Mouse (Mus musculus): ENCODE results near the gene Kdelr2. TPM values are rescaled to one million over a fixed set of nuclear protein-coding genes. Genes with fewer than 3 reads are reported as not detected.
A peak's percentile ranks its signal among the peaks of the same experiment; 100 is the strongest.

The Kdelr2 gene
- polyA plus RNA-seq, 1 experiment from 2014 or later: 451 TPM

DNA sequence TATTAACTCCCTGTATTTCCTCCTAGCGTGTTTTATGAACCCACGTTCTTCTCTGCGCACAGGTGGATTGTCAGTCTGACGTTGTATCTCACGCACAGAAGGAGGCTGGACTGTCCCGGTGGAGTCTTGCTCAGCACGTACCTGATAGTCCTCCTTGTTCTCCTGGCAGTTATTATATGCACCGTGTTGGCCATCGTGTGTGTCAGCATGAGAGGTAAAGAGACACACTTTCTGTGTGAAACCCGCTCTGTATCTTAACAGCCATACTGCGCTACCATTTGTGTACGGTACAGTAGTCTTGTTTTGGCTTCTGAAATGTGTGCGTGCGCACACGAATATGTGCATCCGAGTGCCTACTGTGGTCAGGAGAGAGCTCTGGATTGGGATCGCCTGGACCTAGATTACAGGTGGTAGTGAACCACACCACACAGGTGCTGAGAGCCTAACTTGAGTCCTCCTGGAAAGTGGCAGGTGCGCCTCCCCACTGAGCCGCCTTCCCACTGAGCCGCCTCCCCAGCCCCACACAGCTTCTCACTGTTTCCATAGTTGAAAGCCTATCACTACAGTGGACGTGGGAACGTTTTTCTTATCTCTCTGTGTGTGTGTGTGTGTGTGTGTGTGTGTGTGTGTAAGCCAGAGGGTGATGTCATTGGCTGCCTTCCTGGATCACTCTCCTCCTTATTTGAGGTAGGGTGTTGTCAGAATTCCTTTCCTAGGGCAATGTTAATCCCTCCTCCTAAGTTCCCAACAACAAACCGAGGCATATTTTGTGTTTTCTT is 63.4 kb downstream of the Kdelr2 start:
- 0 out of 2 replicates have a peak overlapping the region, but pooled peaks have one; percentile 35 for H3K4me2 ChIP-seq (replicated peaks; ENCODE audit: low read depth)
- H3K27ac ChIP-seq (ENCODE audit: low read depth, low read length): peak overlapping the region; percentile 46; the same call in 1 of the 2 replicates
- H3K36me3 ChIP-seq (ENCODE audit: control insufficient read depth, insufficient read depth): peaks cover 34% of the 10 kb centered on the region
- H3K9ac ChIP-seq (ENCODE audit: low read depth, low read length): no peak overlapping the region
- ATAC-seq: peak; percentile 81
- H3K27me3 ChIP-seq (replicated peaks; ENCODE audit: control insufficient read depth, insufficient read depth, low read length): no peaks in the 10 kb centered on the region
- WGBS: 65% methylated on average over 23 of the region's 23 CpGs
- peaks cover 7% of the 10 kb centered on the region; the same call in 1 of the 2 replicates for H3K4me1 ChIP-seq (replicated peaks; ENCODE audit: control insufficient read depth, insufficient read depth, low read length)
- H3K4me3 ChIP-seq (ENCODE audit: low read depth, low read length): no peak overlapping the region
- no peak for TF ChIP-seq CTCF (IDR thresholded peaks at IDR 0.05; ENCODE audit: low read depth)
- H3K9me3 ChIP-seq (ENCODE audit: control insufficient read depth): no peaks in the 10 kb centered on the region

- no peak overlapping the region for H3K9ac ChIP-seq (ENCODE audit: low read depth, low read length)
- H3K4me2 ChIP-seq (replicated peaks; ENCODE audit: low read depth): no peak overlapping the region
- H3K36me3 ChIP-seq (ENCODE audit: control insufficient read depth, insufficient read depth): peaks cover 36% of the 10 kb centered on the region
- H3K27me3 ChIP-seq (replicated peaks; ENCODE audit: control insufficient read depth, insufficient read depth, low read length): no peaks in the 10 kb centered on the region
- no peak for TF ChIP-seq CTCF (IDR thresholded peaks at IDR 0.05; ENCODE audit: low read depth)
- ATAC-seq: no peak
- H3K4me1 ChIP-seq (replicated peaks; ENCODE audit: control insufficient read depth, insufficient read depth, low read length): peaks cover 7% of the 10 kb centered on the region; the same call in 1 of the 2 replicates
- 87% methylated on average over 6 of the region's 6 CpGs for WGBS
- no peak overlapping the region for H3K4me3 ChIP-seq (ENCODE audit: low read depth, low read length)
- H3K27ac ChIP-seq (ENCODE audit: low read depth, low read length): 0 out of 2 replicates have a peak overlapping the region, but pooled peaks have one; percentile 9
- H3K9me3 ChIP-seq (ENCODE audit: control insufficient read depth): no peaks in the 10 kb centered on the region
Observed at GRCm38 (mm10) chr5:143467931-143468330, 64.3 kb downstream of the Kdelr2 start.

- ATAC-seq: no peak
- no peak overlapping the region for H3K27ac ChIP-seq (ENCODE audit: low read depth, low read length)
- H3K27me3 ChIP-seq (replicated peaks; ENCODE audit: control insufficient read depth, insufficient read depth, low read length): no peaks in the 10 kb centered on the region
- WGBS: 95% methylated on average over 8 of the region's 8 CpGs
- H3K4me2 ChIP-seq (replicated peaks; ENCODE audit: low read depth): no peak overlapping the region
- H3K4me1 ChIP-seq (replicated peaks; ENCODE audit: control insufficient read depth, insufficient read depth, low read length): no peaks in the 10 kb centered on the region; the same call in 1 of the 2 replicates
- no peak for TF ChIP-seq CTCF (IDR thresholded peaks at IDR 0.05; ENCODE audit: low read depth)
- H3K9me3 ChIP-seq (ENCODE audit: control insufficient read depth): no peaks in the 10 kb centered on the region
- H3K36me3 ChIP-seq (ENCODE audit: control insufficient read depth, insufficient read depth): peaks cover 51% of the 10 kb centered on the region
- no peak overlapping the region for H3K9ac ChIP-seq (ENCODE audit: low read depth, low read length)
- no peak overlapping the region for H3K4me3 ChIP-seq (ENCODE audit: low read depth, low read length)
Observed at GRCm38 (mm10) chr5:143469628-143470027, 66.0 kb downstream of the Kdelr2 start.

DNA sequence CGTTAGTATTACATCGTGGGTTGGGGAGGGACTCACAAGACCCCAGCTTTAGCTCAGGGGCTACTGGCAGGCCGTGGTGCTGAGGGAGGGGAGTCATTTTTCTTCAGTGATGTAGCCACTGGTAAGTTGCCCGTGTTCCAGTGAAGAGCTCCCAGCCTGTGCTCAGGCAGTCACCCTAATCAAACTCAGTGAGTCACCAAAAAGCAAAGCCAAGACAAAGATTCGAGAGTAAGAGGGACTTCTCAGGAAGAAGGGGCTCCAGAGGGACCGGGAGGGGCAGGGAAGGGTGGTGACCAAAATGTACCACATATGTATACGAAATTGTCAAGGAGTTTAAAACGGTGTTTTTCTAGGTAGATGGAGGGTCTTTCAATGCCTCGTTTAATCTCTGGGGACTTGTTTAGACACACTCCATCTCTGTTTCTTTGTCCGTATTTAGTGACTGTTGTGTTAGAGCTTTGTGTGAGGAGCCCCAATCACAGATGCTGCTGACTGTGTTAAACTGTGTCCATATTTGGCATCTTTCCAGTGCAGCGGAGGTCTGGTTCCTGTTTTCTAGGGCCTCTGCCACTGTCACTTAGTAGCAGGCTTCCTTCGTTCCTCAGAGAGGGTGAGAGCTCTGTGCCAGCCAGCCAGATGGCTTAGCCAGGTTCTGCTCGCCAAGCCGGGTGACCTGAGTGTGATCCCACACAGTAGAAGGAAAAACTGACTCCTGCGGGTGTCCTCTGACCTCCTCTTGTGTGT is 67.0 kb downstream of the Kdelr2 start:
- WGBS: 61% methylated on average over 15 of the region's 15 CpGs
- Histone ChIP-seq H3K27ac (ENCODE audit: low read depth, low read length) (0 out of 2 replicates have a peak overlapping the region, but pooled peaks have one; percentile 21), H3K9ac (ENCODE audit: low read depth, low read length) (no peak overlapping the region), H3K9me3 (ENCODE audit: control insufficient read depth) (no peaks in the 10 kb centered on the region), H3K4me1 (replicated peaks; ENCODE audit: control insufficient read depth, insufficient read depth, low read length) (no peaks in the 10 kb centered on the region; the same call in 1 of the 2 replicates), H3K27me3 (replicated peaks; ENCODE audit: control insufficient read depth, insufficient read depth, low read length) (no peaks in the 10 kb centered on the region), H3K4me3 (ENCODE audit: low read depth, low read length) (no peak overlapping the region), H3K36me3 (ENCODE audit: control insufficient read depth, insufficient read depth) (peaks cover 60% of the 10 kb centered on the region), H3K4me2 (replicated peaks; ENCODE audit: low read depth) (no peak overlapping the region)
- ATAC-seq: no peak
- TF ChIP-seq CTCF (IDR thresholded peaks at IDR 0.05; ENCODE audit: low read depth): no peak

- Histone ChIP-seq H3K9ac (ENCODE audit: low read depth, low read length) (no peak overlapping the region), H3K4me1 (replicated peaks; ENCODE audit: control insufficient read depth, insufficient read depth, low read length) (no peaks in the 10 kb centered on the region; the same call in 1 of the 2 replicates), H3K4me3 (ENCODE audit: low read depth, low read length) (no peak overlapping the region), H3K27ac (ENCODE audit: low read depth, low read length) (no peak overlapping the region), H3K27me3 (replicated peaks; ENCODE audit: control insufficient read depth, insufficient read depth, low read length) (no peaks in the 10 kb centered on the region), H3K4me2 (replicated peaks; ENCODE audit: low read depth) (no peak overlapping the region), H3K36me3 (ENCODE audit: control insufficient read depth, insufficient read depth) (peaks cover 65% of the 10 kb centered on the region), H3K9me3 (ENCODE audit: control insufficient read depth) (no peaks in the 10 kb centered on the region)
- TF ChIP-seq CTCF (IDR thresholded peaks at IDR 0.05; ENCODE audit: low read depth): no peak
- 83% methylated on average over 3 of the region's 3 CpGs for WGBS
- no peak for ATAC-seq
Observed at GRCm38 (mm10) chr5:143471165-143471546, 67.5 kb downstream of the Kdelr2 start.

Other genes with a start within 250 kb of the Kdelr2 start
- 2.5 and 2.9 TPM in 2 replicates for gene Rbak, start 223.1 kb upstream of the Kdelr2 start, polyA plus RNA-seq (2015; fragmentation: Nextera tagmentation; extraction: Ambion mirVana)
- gene Spdye4b, start 222.8 kb upstream of the Kdelr2 start, polyA plus RNA-seq (2015; fragmentation: Nextera tagmentation; extraction: Ambion mirVana): not detected in 2 replicates
- not detected in 2 replicates for gene Spdye4a, start 176.9 kb upstream of the Kdelr2 start, polyA plus RNA-seq (2015; fragmentation: Nextera tagmentation; extraction: Ambion mirVana)
- gene Zfp12, start 168.7 kb upstream of the Kdelr2 start, polyA plus RNA-seq (2015; fragmentation: Nextera tagmentation; extraction: Ambion mirVana): 2.1 and 2.7 TPM in 2 replicates
- gene Zfp316, start 133.8 kb upstream of the Kdelr2 start, polyA plus RNA-seq (2015; fragmentation: Nextera tagmentation; extraction: Ambion mirVana): 0.81 and 0.86 TPM in 2 replicates
- gene Zfp853, start 110.2 kb upstream of the Kdelr2 start, polyA plus RNA-seq (2015; fragmentation: Nextera tagmentation; extraction: Ambion mirVana): not detected in 2 replicates
- gene E130309D02Rik, start 88.5 kb upstream of the Kdelr2 start, polyA plus RNA-seq (2015; fragmentation: Nextera tagmentation; extraction: Ambion mirVana): 14.7 and 14.9 TPM in 2 replicates
- 46.5 and 52.4 TPM in 2 replicates for gene Zdhhc4, start 74.6 kb upstream of the Kdelr2 start, polyA plus RNA-seq (2015; fragmentation: Nextera tagmentation; extraction: Ambion mirVana)
- gene Grid2ip, start 46.5 kb upstream of the Kdelr2 start, polyA plus RNA-seq (2015; fragmentation: Nextera tagmentation; extraction: Ambion mirVana): 0.04 and 0.10 TPM in 2 replicates
- gene Daglb, start 60.7 kb downstream of the Kdelr2 start, polyA plus RNA-seq (2015; fragmentation: Nextera tagmentation; extraction: Ambion mirVana): 10.6 and 11.4 TPM in 2 replicates
- 375 and 413 TPM in 2 replicates for gene Rac1, start 124.2 kb downstream of the Kdelr2 start, polyA plus RNA-seq (2015; fragmentation: Nextera tagmentation; extraction: Ambion mirVana)
- gene Cyth3, start 218.6 kb downstream of the Kdelr2 start, polyA plus RNA-seq (2015; fragmentation: Nextera tagmentation; extraction: Ambion mirVana): 21.1 and 22.6 TPM in 2 replicates

All from intestine, postnatal 0 days (tissue).